Mouse (Mus musculus) brown adipose tissue, adult 24 weeks (tissue): ENCODE data around the gene Acot12. TPM values are rescaled to one million over a fixed set of nuclear protein-coding genes. Genes with fewer than 3 reads are reported as not detected.

Source experiments
- polyA plus RNA-seq: library from polyadenylated mRNA; stranded (reverse); fragments of >200 nt; gene quantifications from 2 replicates; pipeline ENCODE4 v1.2.4, GENCODE M21; 2012; ENCODE audit not compliant: missing spikeins, insufficient read depth, insufficient read length

Gene Acot12
- polyA plus RNA-seq, 1 experiment, result 2.4 TPM

Other genes with a start within 250 kb of the Acot12 start
- 15.6 and 22.1 TPM in 2 replicates for gene Zcchc9, start 66.2 kb downstream of the Acot12 start, polyA plus RNA-seq
- gene Ckmt2, start 135.4 kb downstream of the Acot12 start, polyA plus RNA-seq, result 9.0 and 30.6 TPM in 2 replicates